Mouse (Mus musculus): ENCODE measurements around the gene Gm20388. TPM values are rescaled to one million over a fixed set of nuclear protein-coding genes. Genes with fewer than 3 reads are reported as not detected.

Gene Gm20388
- polyA plus RNA-seq, 1 experiment, result 18.7 TPM

DNA sequence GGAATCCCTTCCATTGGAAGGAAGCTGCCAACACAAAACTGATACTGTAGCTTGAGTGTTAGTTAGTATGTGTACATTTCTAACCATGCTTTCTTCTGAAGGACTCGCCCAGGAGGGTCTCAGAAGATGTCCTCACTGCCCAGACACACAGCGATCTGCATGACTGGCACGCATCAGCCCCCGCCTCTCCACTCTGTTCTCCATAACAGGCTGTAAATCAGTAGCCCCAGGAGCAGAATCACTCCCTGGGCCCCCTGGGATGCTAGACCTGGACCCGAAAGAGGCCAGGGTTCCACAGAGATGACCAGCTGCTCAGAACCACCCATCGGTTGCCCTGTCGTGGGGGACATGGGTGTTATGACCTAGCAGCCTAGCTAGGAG, 3881.2 kb downstream of the Gm20388 start:
- DNase-seq, result no peak
- Histone ChIP-seq H3K27me3 (ENCODE audit: control insufficient read depth, insufficient read depth, low read length) (no peaks in the 10 kb centered on the region; the same call in 1 of the 2 replicates), H3K4me1 (ENCODE audit: control insufficient read depth, insufficient read depth, low read length) (peaks cover 23% of the 10 kb centered on the region), H3K27ac (ENCODE audit: insufficient read depth, low read length) (no peak overlapping the region), H3K4me3 (replicated peaks; ENCODE audit: insufficient read depth, low read depth, low read length) (no peak overlapping the region)
- 80% methylated on average over 7 of the region's 7 CpGs for WGBS
- TF ChIP-seq CTCF (IDR thresholded peaks at IDR 0.05; ENCODE audit: borderline replicate concordance, insufficient read depth, low read depth, low read length), result no peak
- TF ChIP-seq POLR2A (IDR thresholded peaks at IDR 0.05; ENCODE audit: borderline replicate concordance, insufficient read depth, low read length), result no peak

GRCm38 (mm10) chr8:123793900-123794299, 3883.3 kb downstream of the Gm20388 start:
- Histone ChIP-seq H3K4me1 (ENCODE audit: control insufficient read depth, insufficient read depth, low read length) (peaks cover 9% of the 10 kb centered on the region; the same call in 1 of the 2 replicates), H3K27ac (ENCODE audit: insufficient read depth, low read length) (no peak overlapping the region), H3K4me3 (replicated peaks; ENCODE audit: insufficient read depth, low read depth, low read length) (no peak overlapping the region), H3K27me3 (ENCODE audit: control insufficient read depth, insufficient read depth, low read length) (no peaks in the 10 kb centered on the region; the same call in 1 of the 2 replicates)
- TF ChIP-seq CTCF (IDR thresholded peaks at IDR 0.05; ENCODE audit: borderline replicate concordance, insufficient read depth, low read depth, low read length) (no peak), POLR2A (IDR thresholded peaks at IDR 0.05; ENCODE audit: borderline replicate concordance, insufficient read depth, low read length) (no peak)
- 76% methylated on average over 10 of the region's 10 CpGs for WGBS
- no peak for DNase-seq

- Histone ChIP-seq H3K4me1 (ENCODE audit: control insufficient read depth, insufficient read depth, low read length) (peaks cover under 1% of the 10 kb centered on the region; the same call in 1 of the 2 replicates), H3K4me3 (replicated peaks; ENCODE audit: insufficient read depth, low read depth, low read length) (no peak overlapping the region), H3K27ac (ENCODE audit: insufficient read depth, low read length) (no peak overlapping the region), H3K27me3 (ENCODE audit: control insufficient read depth, insufficient read depth, low read length) (no peaks in the 10 kb centered on the region; the same call in 1 of the 2 replicates)
- 88% methylated on average over 4 of the region's 4 CpGs for WGBS
- TF ChIP-seq POLR2A (IDR thresholded peaks at IDR 0.05; ENCODE audit: borderline replicate concordance, insufficient read depth, low read length) (no peak), CTCF (IDR thresholded peaks at IDR 0.05; ENCODE audit: borderline replicate concordance, insufficient read depth, low read depth, low read length) (no peak)
- DNase-seq, result no peak
These were observed 3884.1 kb downstream of the Gm20388 start for GRCm38 (mm10) chr8:123794766-123795165.

DNA sequence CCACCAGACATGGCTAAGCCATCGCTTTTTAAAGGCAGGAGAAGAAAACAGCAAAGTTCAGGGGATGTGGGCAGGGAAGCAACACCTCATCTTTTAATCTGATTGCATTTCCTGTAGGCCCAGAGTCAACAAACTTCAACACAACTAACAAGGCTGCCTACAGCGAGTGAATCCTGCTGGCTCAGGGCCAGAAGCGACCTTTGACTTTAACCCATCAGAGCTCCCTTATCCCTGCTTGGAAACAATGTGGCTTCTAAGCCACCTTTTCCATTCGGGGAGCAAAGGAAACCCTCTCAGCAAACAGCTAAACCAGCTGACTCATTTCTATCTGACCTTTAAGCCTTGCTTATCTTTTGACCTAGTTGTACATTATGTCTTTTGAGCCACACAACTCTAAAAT, 3886.1 kb downstream of the Gm20388 start:
- H3K27ac ChIP-seq (ENCODE audit: insufficient read depth, low read length), result no peak overlapping the region
- DNase-seq, result no peak
- WGBS, result 57% methylated on average over 4 of the region's 4 CpGs
- no peaks in the 10 kb centered on the region; the same call in 1 of the 2 replicates for H3K27me3 ChIP-seq (ENCODE audit: control insufficient read depth, insufficient read depth, low read length)
- TF ChIP-seq POLR2A (IDR thresholded peaks at IDR 0.05; ENCODE audit: borderline replicate concordance, insufficient read depth, low read length) (no peak), CTCF (IDR thresholded peaks at IDR 0.05; ENCODE audit: borderline replicate concordance, insufficient read depth, low read depth, low read length) (no peak)
- H3K4me1 ChIP-seq (ENCODE audit: control insufficient read depth, insufficient read depth, low read length), result no peaks in the 10 kb centered on the region
- H3K4me3 ChIP-seq (replicated peaks; ENCODE audit: insufficient read depth, low read depth, low read length), result no peak overlapping the region

GRCm38 (mm10) chr8:123797928-123798327, 3887.3 kb downstream of the Gm20388 start:
- no peaks in the 10 kb centered on the region for H3K4me1 ChIP-seq (ENCODE audit: control insufficient read depth, insufficient read depth, low read length)
- 94% methylated on average over 15 of the region's 15 CpGs for WGBS
- no peak overlapping the region for H3K4me3 ChIP-seq (replicated peaks; ENCODE audit: insufficient read depth, low read depth, low read length)
- H3K27ac ChIP-seq (ENCODE audit: insufficient read depth, low read length), result no peak overlapping the region
- no peaks in the 10 kb centered on the region; the same call in 1 of the 2 replicates for H3K27me3 ChIP-seq (ENCODE audit: control insufficient read depth, insufficient read depth, low read length)
- DNase-seq, result no peak
- no peak for TF ChIP-seq CTCF (IDR thresholded peaks at IDR 0.05; ENCODE audit: borderline replicate concordance, insufficient read depth, low read depth, low read length)
- TF ChIP-seq POLR2A (IDR thresholded peaks at IDR 0.05; ENCODE audit: borderline replicate concordance, insufficient read depth, low read length), result no peak

DNA sequence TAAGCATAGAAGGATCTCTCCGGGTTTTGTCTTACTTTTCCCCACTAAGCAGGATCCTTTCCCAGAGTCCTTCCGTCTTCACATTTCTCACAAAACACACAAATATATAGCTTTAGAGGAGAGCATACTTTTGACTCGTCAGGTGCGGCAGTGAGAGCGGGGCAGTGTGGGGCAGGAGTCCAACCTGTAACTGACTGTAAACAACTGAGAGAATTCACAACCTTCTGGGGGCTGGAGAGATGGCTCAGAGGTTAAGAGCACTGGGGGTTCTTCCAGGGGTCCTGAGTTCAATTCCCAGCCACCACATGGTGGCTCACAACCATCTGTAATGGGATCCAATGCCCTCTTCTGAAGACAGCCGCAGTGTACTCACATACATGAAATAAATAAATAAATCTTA, 3888.8 kb downstream of the Gm20388 start:
- no peaks in the 10 kb centered on the region for H3K4me1 ChIP-seq (ENCODE audit: control insufficient read depth, insufficient read depth, low read length)
- no peaks in the 10 kb centered on the region; the same call in 1 of the 2 replicates for H3K27me3 ChIP-seq (ENCODE audit: control insufficient read depth, insufficient read depth, low read length)
- WGBS, result 90% methylated on average over 6 of the region's 6 CpGs
- no peak overlapping the region for H3K4me3 ChIP-seq (replicated peaks; ENCODE audit: insufficient read depth, low read depth, low read length)
- no peak overlapping the region for H3K27ac ChIP-seq (ENCODE audit: insufficient read depth, low read length)
- no peak for DNase-seq
- TF ChIP-seq CTCF (IDR thresholded peaks at IDR 0.05; ENCODE audit: borderline replicate concordance, insufficient read depth, low read depth, low read length) (no peak), POLR2A (IDR thresholded peaks at IDR 0.05; ENCODE audit: borderline replicate concordance, insufficient read depth, low read length) (no peak)

DNA sequence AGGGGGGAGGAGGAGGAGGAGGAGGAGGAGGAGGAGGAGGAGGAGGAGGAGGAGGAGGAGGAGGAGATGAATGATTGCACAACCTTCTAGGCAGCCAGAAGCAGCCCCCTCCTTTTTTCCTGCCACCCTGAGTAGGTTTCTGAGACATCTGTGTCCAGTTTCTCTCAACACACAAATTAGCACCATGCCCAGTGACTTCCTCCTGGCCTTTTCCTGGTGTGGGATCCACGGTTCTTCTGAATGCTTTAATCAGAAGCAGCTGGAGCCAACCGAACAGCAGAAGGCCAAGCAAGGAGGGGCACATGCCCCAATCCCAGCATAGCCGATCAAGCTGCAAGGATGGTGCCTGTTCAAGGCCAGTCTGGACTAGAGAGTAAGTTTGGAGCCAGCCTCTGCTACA, 3889.2 kb downstream of the Gm20388 start:
- Histone ChIP-seq H3K4me1 (ENCODE audit: control insufficient read depth, insufficient read depth, low read length) (no peaks in the 10 kb centered on the region; the same call in 1 of the 2 replicates), H3K27ac (ENCODE audit: insufficient read depth, low read length) (no peak overlapping the region), H3K4me3 (replicated peaks; ENCODE audit: insufficient read depth, low read depth, low read length) (no peak overlapping the region), H3K27me3 (ENCODE audit: control insufficient read depth, insufficient read depth, low read length) (no peaks in the 10 kb centered on the region; the same call in 1 of the 2 replicates)
- TF ChIP-seq POLR2A (IDR thresholded peaks at IDR 0.05; ENCODE audit: borderline replicate concordance, insufficient read depth, low read length) (no peak), CTCF (IDR thresholded peaks at IDR 0.05; ENCODE audit: borderline replicate concordance, insufficient read depth, low read depth, low read length) (no peak)
- no peak for DNase-seq
- 56% methylated on average over 3 of the region's 3 CpGs for WGBS

DNA sequence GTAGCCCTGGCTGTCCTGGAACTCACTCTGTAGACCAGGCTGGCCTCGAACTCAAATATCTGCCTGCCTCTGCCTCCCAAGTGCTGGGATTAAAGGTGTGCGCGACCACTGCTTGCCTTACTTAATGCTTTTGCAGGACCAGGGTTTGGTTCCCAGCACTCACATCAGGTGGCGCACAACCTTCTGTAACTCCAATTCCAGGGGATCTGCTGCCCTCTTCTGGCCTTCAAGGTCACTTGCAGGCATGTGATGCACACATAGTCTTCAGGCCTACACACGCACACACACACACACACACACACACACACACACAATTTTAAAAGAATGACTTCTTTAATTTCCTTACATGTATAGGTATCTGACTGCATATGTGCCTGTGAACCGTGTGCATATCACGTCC, 3890.2 kb downstream of the Gm20388 start:
- WGBS, result 88% methylated on average over 7 of the region's 7 CpGs
- no peak for DNase-seq
- no peak for TF ChIP-seq POLR2A (IDR thresholded peaks at IDR 0.05; ENCODE audit: borderline replicate concordance, insufficient read depth, low read length)
- 0 out of 2 replicates have a peak, but pooled peaks have one; percentile 19 for TF ChIP-seq CTCF (IDR thresholded peaks at IDR 0.05; ENCODE audit: borderline replicate concordance, insufficient read depth, low read depth, low read length)
- H3K4me1 ChIP-seq (ENCODE audit: control insufficient read depth, insufficient read depth, low read length), result no peaks in the 10 kb centered on the region; the same call in 1 of the 2 replicates
- H3K27ac ChIP-seq (ENCODE audit: insufficient read depth, low read length), result no peak overlapping the region
- no peak overlapping the region for H3K4me3 ChIP-seq (replicated peaks; ENCODE audit: insufficient read depth, low read depth, low read length)
- H3K27me3 ChIP-seq (ENCODE audit: control insufficient read depth, insufficient read depth, low read length), result no peaks in the 10 kb centered on the region; the same call in 1 of the 2 replicates
